Mouse (Mus musculus) adrenal gland, adult 2 months (tissue): Measurements from ENCODE around the gene Pglyrp1. TPM values are rescaled to one million over a fixed set of nuclear protein-coding genes. Genes with fewer than 3 reads are reported as not detected.

Source experiments
- DNase-seq: peaks from one replicate; pipeline ENCODE4 v3.0.0; 2021
- polyA plus RNA-seq: library from polyadenylated mRNA; depleted of rRNA; stranded (reverse); fragments of >200 nt; gene quantifications from 2 replicates; pipeline ENCODE4 v1.2.3, GENCODE M21; 2012
- total RNA-seq, 2 experiments: library from RNA; stranded (reverse); gene quantifications; 2 replicates each; pipeline ENCODE4 v1.2.3; 2021

Pglyrp1 gene
- total and polyA plus RNA-seq, 3 experiments: 1.2 to 3.6 (median 1.2) TPM

- DNase-seq: no peak
Observed at GRCm38 (mm10) chr7:18886963-18887362, 15.8 kb downstream of the Pglyrp1 start.

DNA sequence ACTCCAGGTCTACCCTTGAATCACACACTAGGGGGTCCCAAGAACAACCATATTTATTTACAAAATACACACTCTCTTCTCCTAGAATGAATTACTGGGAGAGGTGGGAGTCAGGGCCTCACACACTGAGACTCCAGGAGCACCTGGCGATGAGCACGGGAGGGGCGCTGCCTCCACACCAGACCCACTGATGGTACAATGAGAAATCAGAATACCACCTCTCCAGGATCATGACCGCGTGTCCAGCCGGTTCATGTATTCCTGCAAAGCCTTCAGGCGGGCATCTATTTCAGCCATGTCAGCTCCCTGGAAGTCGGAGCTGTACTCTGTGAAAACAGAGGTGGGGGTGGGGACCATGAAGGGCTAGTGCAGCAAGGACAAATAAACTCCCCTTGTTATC, 19.7 kb downstream of the Pglyrp1 start:
- DNase-seq: no peak

GRCm38 (mm10) chr7:18891872-18892599, 20.9 kb downstream of the Pglyrp1 start:
- peak; percentile 87 for DNase-seq

- DNase-seq: no peak
Observed at GRCm38 (mm10) chr7:18893009-18893408, 21.9 kb downstream of the Pglyrp1 start.

DNA sequence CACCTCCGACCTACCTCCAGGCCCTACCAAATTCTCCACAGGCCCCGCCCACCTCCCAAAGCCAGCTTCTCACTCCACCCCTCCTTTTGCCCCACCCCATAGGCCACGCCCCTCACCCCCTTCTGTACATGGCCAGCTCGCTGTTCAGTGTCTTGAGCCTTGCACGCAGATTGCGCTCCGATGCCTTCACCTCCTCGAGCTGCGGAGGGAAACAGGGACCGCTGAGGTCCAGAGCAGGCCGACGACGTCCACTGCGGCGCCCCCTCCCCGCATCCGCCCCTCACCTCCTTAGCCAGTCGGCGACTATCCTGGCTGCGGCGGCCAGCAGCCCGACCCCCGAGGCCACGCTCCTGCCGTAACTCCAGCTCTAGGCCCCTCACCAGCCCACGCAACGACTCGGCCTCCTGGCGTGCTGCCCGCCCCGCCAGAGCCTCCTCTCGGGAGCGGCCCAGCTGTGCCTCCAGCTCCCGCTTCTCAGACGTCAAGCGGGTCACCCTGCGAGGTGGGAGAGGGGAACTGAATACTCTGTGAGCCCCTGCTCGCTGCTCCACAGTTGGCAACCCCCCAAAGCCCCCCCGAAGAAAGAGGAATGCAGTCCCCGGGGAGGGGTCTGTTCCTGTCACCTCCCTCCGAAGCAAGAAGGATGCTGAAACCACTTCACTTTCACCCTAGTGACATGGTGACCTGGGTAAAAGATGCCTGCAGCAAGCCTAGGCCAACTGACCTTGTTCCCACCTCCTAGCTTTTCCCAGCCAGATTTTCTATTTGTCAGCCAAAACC, 22.7 kb downstream of the Pglyrp1 start:
- DNase-seq: peak; percentile 84

DNA sequence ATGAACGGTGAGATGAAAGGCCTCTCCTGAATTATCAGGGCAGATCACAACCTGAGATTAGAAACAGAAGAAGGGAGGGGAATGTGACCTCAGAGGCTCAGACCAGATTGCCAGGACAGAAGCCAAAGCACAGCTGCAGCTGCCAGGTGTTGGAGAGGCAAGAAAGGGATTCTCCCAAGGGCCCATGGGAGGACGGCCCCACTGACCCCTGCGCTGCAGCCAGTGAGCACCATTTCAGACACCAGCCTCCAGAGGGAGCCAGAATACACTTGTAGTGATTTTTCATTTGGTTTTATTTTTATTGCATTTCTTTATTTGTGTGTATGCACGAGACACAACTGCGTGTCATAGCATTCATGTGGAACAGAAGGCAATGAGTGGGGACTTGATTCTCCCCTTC, 25.4 kb downstream of the Pglyrp1 start:
- peak; percentile 44 for DNase-seq

DNA sequence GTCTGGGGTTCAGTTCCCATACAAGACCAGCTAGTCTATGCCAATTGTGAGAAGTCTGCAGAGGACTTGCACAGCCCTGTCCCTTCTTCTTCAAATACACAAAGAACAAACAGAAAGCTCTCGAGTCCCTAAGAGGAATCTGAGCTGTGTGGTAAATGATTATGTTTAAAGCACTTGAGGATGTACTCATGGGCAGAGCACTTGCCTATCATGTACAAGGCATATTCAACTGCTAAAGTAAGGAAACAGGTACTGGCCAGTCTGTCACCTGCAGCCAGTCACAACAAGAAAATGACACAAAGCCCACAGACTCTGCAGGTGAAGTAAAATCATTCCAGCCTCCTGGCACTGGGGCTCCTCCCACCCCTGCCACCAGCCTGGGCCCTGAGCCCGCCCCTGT, 29.4 kb downstream of the Pglyrp1 start:
- no peak for DNase-seq

DNA sequence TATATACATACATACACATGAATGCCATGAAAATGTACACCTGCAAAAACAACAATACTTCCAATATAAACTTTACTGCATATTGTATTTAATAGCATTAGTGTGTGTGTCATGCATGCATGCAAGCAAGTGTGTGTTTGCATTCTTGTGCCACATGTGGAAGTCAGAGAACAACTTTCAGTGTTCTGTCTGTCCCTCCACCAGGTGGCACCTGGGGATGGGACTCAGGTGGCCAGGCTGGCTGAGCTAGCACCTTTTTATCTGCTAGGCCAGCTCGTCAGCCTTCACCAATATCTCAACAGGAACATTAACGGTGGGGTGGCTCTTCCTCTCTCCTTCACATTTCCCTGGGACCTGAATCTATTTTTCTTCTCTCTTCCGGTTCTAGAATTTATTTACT, 31.4 kb downstream of the Pglyrp1 start:
- no peak for DNase-seq

GRCm38 (mm10) chr7:18904971-18905370, 33.8 kb downstream of the Pglyrp1 start:
- no peak for DNase-seq

DNA sequence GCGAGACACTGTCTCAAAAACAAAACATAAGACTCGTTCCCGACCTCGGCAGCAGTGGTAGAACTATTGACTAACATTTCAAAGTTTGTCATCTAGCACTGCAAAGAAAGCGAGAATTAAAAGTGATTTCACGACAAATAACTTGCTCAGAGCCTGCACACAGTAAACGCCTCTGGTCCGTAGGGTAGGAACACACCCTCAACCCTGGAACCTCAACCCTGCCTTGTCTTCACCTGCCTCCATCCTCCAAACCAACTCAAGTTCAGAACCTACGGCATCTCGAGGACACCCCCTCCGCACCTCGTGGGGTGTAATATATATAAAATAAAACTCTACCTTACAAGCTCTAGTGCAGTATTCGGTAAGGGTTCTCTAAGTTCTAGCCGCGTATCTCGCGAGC, 38.7 kb downstream of the Pglyrp1 start:
- DNase-seq: no peak

DNA sequence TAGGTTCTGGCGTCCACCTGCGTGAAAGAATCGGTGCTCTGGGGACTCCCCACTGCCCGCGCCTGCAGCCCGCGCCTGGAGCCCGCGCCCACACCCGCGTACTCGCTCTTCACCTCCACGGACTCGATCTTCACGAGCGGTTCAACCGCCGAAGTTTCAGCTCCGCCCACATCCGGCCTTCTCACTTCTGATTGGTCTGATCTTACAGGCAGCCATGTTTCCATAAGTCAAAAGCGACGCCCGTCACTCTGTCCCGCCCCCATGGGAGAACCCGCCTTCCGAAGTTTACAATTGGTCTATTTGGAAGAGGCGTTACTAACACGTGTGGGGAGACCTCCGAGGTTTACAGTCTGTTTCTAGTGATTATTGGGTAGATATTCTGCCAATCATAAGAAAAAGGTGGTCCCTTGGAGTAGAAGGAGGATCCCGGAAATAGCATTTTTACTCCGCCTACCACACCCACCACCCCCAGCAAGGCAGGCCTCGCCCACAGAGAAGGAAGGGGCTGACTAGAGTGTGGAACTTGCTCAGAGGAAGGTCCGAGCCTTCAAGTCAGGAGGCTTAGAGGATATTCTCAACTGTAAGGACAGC, 39.2 kb downstream of the Pglyrp1 start, which contains the start of gene Ccdc61:
TSS of gene Ccdc61 (minus strand) at position 175 of the 591 bp plus-strand sequence.
- DNase-seq: peak; percentile 98

DNA sequence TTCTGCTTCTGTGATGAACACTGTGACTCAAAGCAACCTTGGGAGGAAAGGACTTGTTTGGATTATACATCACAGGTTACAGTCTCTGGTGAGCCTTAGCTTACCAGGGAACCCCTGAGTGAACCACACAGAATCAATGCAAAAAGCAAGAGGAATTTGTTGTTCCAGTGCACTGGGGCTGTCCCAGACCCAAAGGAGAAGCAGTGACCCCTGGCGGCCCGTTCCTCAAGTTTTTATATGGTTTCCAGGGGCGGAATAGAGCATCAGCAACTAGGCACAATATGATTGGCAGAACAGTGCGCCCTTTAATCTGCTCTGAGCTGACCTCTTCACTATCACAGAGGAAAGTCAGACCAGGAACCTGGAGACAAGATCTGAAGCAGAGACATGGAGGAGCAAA, 45.1 kb downstream of the Pglyrp1 start:
- no peak for DNase-seq

DNA sequence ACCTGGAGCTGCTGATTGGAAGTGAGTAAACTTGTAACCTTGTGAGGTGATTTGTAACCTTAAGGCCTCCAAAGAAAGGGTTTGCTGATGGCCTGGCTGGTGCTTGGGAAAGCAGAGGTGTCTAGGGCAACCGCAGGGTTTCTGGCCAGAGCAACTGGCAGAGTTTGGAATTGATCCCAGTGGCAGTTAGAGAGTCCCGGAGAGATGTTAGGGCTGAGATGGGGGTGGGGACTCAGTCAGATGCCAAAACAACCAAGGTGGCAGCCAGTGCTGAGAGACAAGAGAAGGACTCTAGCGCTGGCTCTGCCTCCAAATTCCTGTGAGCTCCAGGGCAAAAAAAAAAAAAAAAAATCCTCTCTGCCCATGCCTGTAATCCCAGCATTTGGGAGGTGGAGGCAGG, 46.8 kb downstream of the Pglyrp1 start:
- DNase-seq: peak; percentile 44

- peak; percentile 82 for DNase-seq
Observed at GRCm38 (mm10) chr7:18921069-18921468, 49.9 kb downstream of the Pglyrp1 start.

GRCm38 (mm10) chr7:18922807-18923206, 51.7 kb downstream of the Pglyrp1 start:
- DNase-seq: no peak

DNA sequence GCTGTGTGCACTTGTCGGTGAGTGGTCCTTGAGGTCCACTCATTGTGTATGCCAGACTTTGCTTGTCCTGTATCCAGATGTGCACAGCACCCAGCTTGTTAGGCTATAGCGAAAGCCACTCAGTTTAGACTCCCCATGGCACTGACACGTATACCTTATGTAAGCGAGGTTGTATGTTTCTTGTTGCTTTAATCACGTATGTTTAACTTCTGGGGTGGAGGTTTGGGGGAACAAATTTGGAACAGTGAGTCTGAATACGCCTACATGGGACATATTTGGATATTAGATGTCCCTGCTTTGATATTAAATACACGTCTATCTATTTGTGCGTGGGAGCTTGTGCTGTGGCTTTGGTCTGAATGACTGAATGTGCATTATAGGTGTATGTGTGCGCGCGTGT, 52.1 kb downstream of the Pglyrp1 start:
- DNase-seq: no peak

DNA sequence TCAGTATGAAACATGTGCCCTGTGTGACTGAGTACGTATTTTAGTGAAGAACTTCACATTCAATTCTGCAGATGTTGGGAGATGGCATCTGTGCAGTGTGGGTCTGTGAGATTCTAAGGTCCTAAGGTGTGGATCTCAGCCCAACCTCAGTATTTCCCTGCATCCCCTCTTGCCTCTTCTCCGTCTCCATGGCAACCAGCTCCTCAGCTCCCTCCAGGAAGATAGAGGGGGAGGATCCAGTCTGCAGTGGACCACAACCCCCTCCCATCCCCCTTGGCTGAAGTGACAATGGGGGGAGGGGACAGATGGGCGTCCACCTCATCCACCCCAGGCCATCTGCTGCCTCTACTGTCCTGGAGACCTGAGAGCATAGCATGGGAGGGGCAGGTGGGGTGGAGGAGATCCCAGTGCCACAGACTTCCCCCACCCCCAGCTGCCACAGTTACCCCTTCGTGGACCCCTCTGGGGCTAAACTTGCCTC, 52.6 kb downstream of the Pglyrp1 start:
- no peak for DNase-seq

GRCm38 (mm10) chr7:18924321-18924720, 53.2 kb downstream of the Pglyrp1 start:
- DNase-seq: no peak

- DNase-seq: peak; percentile 91
Observed at GRCm38 (mm10) chr7:18925162-18925938, 54.2 kb downstream of the Pglyrp1 start, which contains the start of gene Nova2. Gene Nova2 (plus strand): TSS chr7:18925888.

DNA sequence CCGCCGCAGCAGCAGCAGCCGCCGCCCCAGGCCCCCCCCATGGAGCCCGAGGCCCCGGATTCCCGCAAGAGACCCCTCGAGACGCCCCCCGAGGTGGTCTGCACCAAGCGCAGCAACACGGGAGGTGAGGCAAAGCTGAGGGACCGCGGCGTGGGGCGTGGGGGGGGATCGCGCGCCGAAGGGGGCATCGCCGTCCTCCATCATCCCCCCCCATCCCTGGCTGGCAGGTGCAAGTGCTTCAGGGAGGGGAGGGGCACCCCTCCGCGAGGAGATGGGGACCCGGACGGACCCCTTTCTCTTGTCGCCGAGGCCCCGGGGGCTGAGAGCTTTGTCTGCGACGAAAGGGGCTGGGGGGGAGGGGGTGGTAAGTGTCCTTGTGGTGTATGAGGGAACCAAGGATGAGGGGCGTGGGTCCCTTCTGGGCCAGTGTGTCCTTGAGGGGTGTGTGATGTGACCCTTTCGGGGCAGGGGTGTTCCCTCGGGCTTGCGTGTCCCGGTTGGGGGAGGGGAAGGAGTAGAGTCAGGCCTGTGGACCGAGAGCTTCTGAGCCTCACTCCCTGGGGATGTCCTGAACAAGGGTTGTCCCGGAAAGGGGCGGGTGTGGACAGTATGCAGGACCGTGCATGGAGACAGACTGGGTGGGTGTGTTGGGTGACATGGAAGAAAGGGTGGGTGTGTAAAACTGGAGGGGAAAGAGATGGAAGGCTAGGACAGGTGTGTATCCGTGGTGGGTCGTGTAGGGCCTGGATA, 55.1 kb downstream of the Pglyrp1 start:
- DNase-seq: peak; percentile 58

- DNase-seq: no peak
Observed at GRCm38 (mm10) chr7:18926911-18927310, 55.8 kb downstream of the Pglyrp1 start.
